Mouse (Mus musculus) heart, embryonic 13.5 days (tissue): ENCODE measurements around the gene Crtc1. TPM values are rescaled to one million over a fixed set of nuclear protein-coding genes. Genes with fewer than 3 reads are reported as not detected.

Experiments
- ATAC-seq: fragments of 200-750 bp; cut with Nextera tagmentation; 2 replicates; pipeline ENCODE4 v1.8.0; 2017; ENCODE audit warnings: moderate TSS enrichment; ENCODE audit not compliant: insufficient number of reproducible peaks, low FRiP score, low TSS enrichment; ENCODE audit errors: extremely low read depth
- H3K27ac ChIP-seq: fragments of 300-500 bp; sonication (generic); replicated peaks from 2 replicates; pipeline ENCODE4 v1.5.1; 2015; ENCODE audit warnings: moderate library complexity, mild to moderate bottlenecking, inconsistent platforms
- H3K27me3 ChIP-seq: fragments of 300-500 bp; sonication (generic); replicated peaks from 2 replicates; pipeline ENCODE4 v1.6.1; 2015; ENCODE audit warnings: mild to moderate bottlenecking, inconsistent platforms
- H3K36me3 ChIP-seq: fragments of 300-500 bp; sonication (generic); 2 replicates; pipeline ENCODE4 v1.6.1; 2015; ENCODE audit warnings: mild to moderate bottlenecking, inconsistent platforms
- H3K4me1 ChIP-seq: fragments of 300-500 bp; sonication (generic); 2 replicates; pipeline ENCODE4 v1.6.1; 2015; ENCODE audit warnings: inconsistent platforms
- H3K4me2 ChIP-seq: fragments of 300-500 bp; sonication (generic); 2 replicates; pipeline ENCODE4 v1.6.1; 2015; ENCODE audit warnings: inconsistent platforms, mild to moderate bottlenecking, moderate library complexity
- H3K4me3 ChIP-seq: fragments of 300-500 bp; sonication (generic); 2 replicates; pipeline ENCODE4 v1.5.1; 2015; ENCODE audit warnings: moderate library complexity, mild to moderate bottlenecking, inconsistent platforms
- H3K9ac ChIP-seq: fragments of 300-500 bp; sonication (generic); 2 replicates; pipeline ENCODE4 v1.6.1; 2015; ENCODE audit warnings: inconsistent platforms, mild to moderate bottlenecking, moderate library complexity
- H3K9me3 ChIP-seq: fragments of 300-500 bp; sonication (generic); 2 replicates; pipeline ENCODE4 v1.6.1; 2016; ENCODE audit warnings: inconsistent platforms
- WGBS: fragments of 180-500 bp; shearing (Covaris S2); methylation state at CpG from one replicate; pipeline ENCODE4 v1.1.7; 2015; ENCODE audit warnings: mixed read lengths; 5-methylcytosine and 5-hydroxymethylcytosine counted together
- polyA plus RNA-seq: library from polyadenylated mRNA; unstranded; fragments of >200 nt; fragmentation: Nextera tagmentation; extraction: Ambion mirVana; gene quantifications from 2 replicates; pipeline ENCODE4 v1.2.1, GENCODE M21; 2015

Crtc1 gene
- polyA plus RNA-seq, 1 experiment from 2014 or later: 12.4 TPM

DNA sequence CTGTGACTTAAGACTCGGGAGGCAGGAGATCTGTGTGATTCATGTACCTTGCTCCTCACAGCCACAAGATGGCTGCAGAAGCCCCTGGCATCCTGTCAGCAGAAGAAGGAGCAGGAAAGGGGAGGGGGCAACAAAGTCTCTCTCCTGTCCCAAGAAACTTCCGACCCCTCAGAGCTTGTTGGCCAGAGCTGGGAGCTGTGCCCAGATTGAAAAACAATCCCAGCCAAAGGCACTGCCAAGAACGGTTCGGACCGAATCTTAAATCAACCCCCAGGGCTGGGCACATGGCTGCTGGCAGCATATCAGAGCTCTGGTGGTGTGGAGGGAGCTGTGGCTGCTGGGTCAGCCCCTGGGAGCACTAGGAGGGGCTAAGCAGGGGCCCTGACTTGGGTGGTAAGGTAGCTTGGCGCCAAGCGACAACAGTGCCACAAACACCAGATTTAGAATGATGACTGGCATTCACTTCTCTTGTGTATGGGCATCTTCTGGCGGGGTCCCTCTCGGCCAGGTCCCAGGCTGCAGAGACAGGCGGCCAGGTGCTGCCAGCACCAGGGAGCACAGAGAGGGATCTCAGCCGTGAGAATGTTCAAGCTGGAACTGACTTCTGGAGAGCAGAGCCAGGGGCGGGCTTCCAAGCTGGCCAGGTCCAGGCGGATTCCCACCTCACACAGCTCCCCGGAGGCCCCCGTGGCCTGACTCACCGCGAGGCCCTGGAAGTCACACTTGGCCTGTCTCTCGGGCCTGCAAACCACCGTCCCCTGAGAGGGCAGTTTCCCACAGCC lies 8.5 kb upstream of the Crtc1 start:
- Histone ChIP-seq H3K27me3 (peaks cover 31% of the 10 kb centered on the region), H3K4me1 (peaks cover 32% of the 10 kb centered on the region), H3K27ac (peak overlapping the region; percentile 20), H3K4me3 (no peak overlapping the region), H3K36me3 (peaks cover 30% of the 10 kb centered on the region), H3K4me2 (no peak overlapping the region), H3K9me3 (no peaks in the 10 kb centered on the region), H3K9ac (0 out of 2 replicates have a peak overlapping the region, but pooled peaks have one; percentile 37)
- ATAC-seq: no peak
- 53% methylated on average over 19 of the region's 19 CpGs for WGBS

DNA sequence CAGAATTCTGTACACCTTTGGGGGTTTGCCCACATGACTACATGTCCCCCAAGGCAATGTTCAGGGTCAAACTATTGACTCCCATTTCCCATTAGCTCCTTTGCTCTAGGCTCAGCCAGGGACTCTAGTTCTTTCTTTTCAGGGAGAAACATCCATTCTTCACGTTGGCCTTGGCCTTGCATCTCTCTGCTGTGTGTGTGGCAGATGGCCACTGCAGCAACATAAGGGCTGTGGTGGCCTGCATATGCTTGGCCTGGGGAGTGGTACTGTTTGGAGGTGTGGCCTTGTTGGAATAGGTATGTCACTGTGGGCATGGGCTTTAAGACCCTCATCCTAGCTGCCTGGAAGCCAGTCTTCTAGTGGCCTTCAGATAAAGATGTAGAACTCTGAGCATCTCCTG lies 6.6 kb upstream of the Crtc1 start:
- H3K27ac ChIP-seq: no peak overlapping the region
- no peaks in the 10 kb centered on the region for H3K9me3 ChIP-seq
- WGBS: 72% methylated on average over 1 of the region's 1 CpGs
- peaks cover 17% of the 10 kb centered on the region; the same call in 1 of the 2 replicates for H3K27me3 ChIP-seq
- ATAC-seq: no peak
- no peak overlapping the region for H3K4me2 ChIP-seq
- H3K4me1 ChIP-seq: peaks cover 20% of the 10 kb centered on the region
- no peak overlapping the region for H3K4me3 ChIP-seq
- no peak overlapping the region for H3K9ac ChIP-seq
- H3K36me3 ChIP-seq: peaks cover 15% of the 10 kb centered on the region

DNA sequence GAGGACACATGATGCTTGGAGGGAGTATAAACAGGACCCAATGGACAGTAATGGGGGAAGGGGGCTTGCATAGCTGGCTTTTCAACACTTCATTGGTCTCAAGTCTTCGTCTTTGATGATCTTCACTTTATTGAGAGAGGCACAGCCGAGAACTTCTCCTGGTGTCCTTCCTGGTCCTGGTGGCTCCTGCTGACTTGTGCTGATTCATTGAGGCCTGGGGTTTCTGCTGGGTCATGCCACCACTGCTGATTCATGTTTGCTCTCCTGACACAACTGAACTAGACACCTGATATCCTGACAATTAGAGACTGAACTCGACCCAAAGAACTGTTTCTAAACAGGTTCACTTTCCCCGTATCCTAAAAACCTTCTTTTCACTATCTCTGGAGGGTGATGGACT lies 3.9 kb upstream of the Crtc1 start:
- Histone ChIP-seq H3K4me2 (no peak overlapping the region), H3K27ac (peak overlapping the region; percentile 53), H3K4me1 (peaks cover 20% of the 10 kb centered on the region), H3K9ac (no peak overlapping the region), H3K27me3 (peaks cover 16% of the 10 kb centered on the region; the same call in 1 of the 2 replicates), H3K36me3 (no peaks in the 10 kb centered on the region), H3K9me3 (no peaks in the 10 kb centered on the region), H3K4me3 (no peak overlapping the region)
- no peak for ATAC-seq
- WGBS: 64% methylated on average over 4 of the region's 4 CpGs

- H3K27ac ChIP-seq: no peak overlapping the region
- no peak for ATAC-seq
- 62% methylated on average over 3 of the region's 3 CpGs for WGBS
Measured at GRCm38 (mm10) chr8:70441565-70441964, 2.2 kb upstream of the Crtc1 start.

DNA sequence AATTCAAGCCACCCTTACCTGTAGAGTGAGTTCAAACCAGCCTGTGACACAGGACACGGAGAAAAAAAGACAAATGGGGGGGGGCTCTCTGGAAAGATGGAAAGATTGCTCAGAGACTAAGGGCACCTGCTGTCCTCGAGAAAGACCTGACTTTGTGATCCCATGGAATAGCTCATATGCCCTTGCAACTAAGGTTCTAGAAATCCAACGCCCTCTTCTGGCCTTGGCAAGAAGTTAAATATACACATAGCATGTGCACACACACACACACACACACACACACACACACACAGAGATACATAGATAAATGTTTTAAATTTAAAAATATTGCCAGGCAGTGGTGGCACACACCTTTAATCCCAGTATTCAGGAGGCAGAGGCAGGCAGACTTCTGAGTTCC lies 867 bp upstream of the Crtc1 start:
- peak overlapping the region; percentile 89 for H3K9ac ChIP-seq
- no peaks in the 10 kb centered on the region for H3K36me3 ChIP-seq
- peak overlapping the region; percentile 89 for H3K4me2 ChIP-seq
- peaks cover 16% of the 10 kb centered on the region for H3K4me1 ChIP-seq
- peak overlapping the region; percentile 76 for H3K4me3 ChIP-seq
- peak overlapping the region; percentile 71 for H3K27ac ChIP-seq
- no peaks in the 10 kb centered on the region for H3K9me3 ChIP-seq
- 39% methylated on average over 3 of the region's 3 CpGs for WGBS
- no peak for ATAC-seq
- 0 out of 2 replicates have a peak, but pooled peaks cover 5% of the 10 kb centered on the region for H3K27me3 ChIP-seq

More at GRCm38 (mm10) chr8:70441565-70441964, 2.2 kb upstream of the Crtc1 start:
- no peak overlapping the region for H3K9ac ChIP-seq
- peaks cover 10% of the 10 kb centered on the region; the same call in 1 of the 2 replicates for H3K27me3 ChIP-seq
- peaks cover 16% of the 10 kb centered on the region for H3K4me1 ChIP-seq
- no peak overlapping the region for H3K4me3 ChIP-seq
- no peak overlapping the region for H3K4me2 ChIP-seq
- H3K36me3 ChIP-seq: no peaks in the 10 kb centered on the region
- H3K9me3 ChIP-seq: no peaks in the 10 kb centered on the region

GRCm38 (mm10) chr8:70439848-70440179 lies 435 bp upstream of the Crtc1 start:
- H3K4me2 ChIP-seq: peak overlapping the region; percentile 89
- H3K27me3 ChIP-seq: 0 out of 2 replicates have a peak, but pooled peaks cover 5% of the 10 kb centered on the region
- no peaks in the 10 kb centered on the region for H3K36me3 ChIP-seq
- H3K4me1 ChIP-seq: peaks cover 16% of the 10 kb centered on the region
- peak overlapping the region; percentile 76 for H3K4me3 ChIP-seq
- peak overlapping the region; percentile 71 for H3K27ac ChIP-seq
- WGBS: 4% methylated on average over 7 of the region's 7 CpGs
- H3K9me3 ChIP-seq: no peaks in the 10 kb centered on the region
- no peak for ATAC-seq
- peak overlapping the region; percentile 89 for H3K9ac ChIP-seq

GRCm38 (mm10) chr8:70438423-70438822 lies 956 bp downstream of the Crtc1 start:
- Histone ChIP-seq H3K4me3 (peak overlapping the region; percentile 76), H3K9me3 (no peaks in the 10 kb centered on the region), H3K36me3 (no peaks in the 10 kb centered on the region), H3K4me1 (peaks cover 16% of the 10 kb centered on the region), H3K4me2 (peak overlapping the region; percentile 89), H3K27me3 (0 out of 2 replicates have a peak, but pooled peaks cover 5% of the 10 kb centered on the region), H3K9ac (peak overlapping the region; percentile 89), H3K27ac (no peak overlapping the region)
- 83% methylated on average over 2 of the region's 2 CpGs for WGBS
- no peak for ATAC-seq

GRCm38 (mm10) chr8:70435156-70435555 lies 4.2 kb downstream of the Crtc1 start:
- H3K4me1 ChIP-seq: peaks cover 15% of the 10 kb centered on the region
- H3K9ac ChIP-seq: no peak overlapping the region
- H3K36me3 ChIP-seq: no peaks in the 10 kb centered on the region
- no peaks in the 10 kb centered on the region for H3K27me3 ChIP-seq
- no peak overlapping the region for H3K4me2 ChIP-seq
- no peak overlapping the region for H3K4me3 ChIP-seq
- no peak overlapping the region for H3K27ac ChIP-seq
- 90% methylated on average over 5 of the region's 5 CpGs for WGBS
- no peaks in the 10 kb centered on the region for H3K9me3 ChIP-seq
- ATAC-seq: no peak

DNA sequence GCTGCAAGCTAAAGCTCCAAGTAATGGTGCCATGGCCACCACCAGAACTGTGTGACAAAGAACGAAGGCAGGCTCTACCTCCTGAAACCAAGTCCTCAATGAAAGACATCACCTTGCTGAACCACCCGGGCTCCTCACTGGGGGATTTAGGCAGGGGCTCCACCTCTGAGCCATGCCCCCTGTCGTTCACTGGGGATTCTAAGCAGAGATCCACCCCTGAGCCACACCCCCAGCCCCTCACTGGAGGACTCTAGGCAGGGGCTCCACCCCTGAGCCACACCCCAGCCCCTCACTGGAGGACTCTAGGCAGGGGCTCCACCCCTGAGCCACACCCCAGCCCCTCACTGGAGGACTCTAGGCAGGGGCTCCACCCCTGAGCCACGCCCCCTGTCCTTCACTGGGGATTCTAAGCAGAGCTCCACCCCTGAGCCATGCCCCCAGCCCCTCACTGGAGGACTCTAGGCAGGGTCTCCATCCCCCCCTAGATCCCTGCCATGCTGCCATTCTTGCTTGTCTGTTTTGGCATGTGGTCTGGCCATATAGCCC lies 6.3 kb downstream of the Crtc1 start:
- no peaks in the 10 kb centered on the region for H3K9me3 ChIP-seq
- H3K4me1 ChIP-seq: peaks cover 2% of the 10 kb centered on the region
- no peak overlapping the region for H3K9ac ChIP-seq
- no peaks in the 10 kb centered on the region for H3K27me3 ChIP-seq
- H3K27ac ChIP-seq: no peak overlapping the region
- no peak for ATAC-seq
- no peak overlapping the region for H3K4me3 ChIP-seq
- H3K36me3 ChIP-seq: no peaks in the 10 kb centered on the region
- 36% methylated on average over 4 of the region's 4 CpGs for WGBS
- no peak overlapping the region for H3K4me2 ChIP-seq

GRCm38 (mm10) chr8:70431213-70431612 lies 8.2 kb downstream of the Crtc1 start:
- H3K27me3 ChIP-seq: no peaks in the 10 kb centered on the region
- no peak overlapping the region for H3K9ac ChIP-seq
- no peaks in the 10 kb centered on the region for H3K9me3 ChIP-seq
- no peaks in the 10 kb centered on the region for H3K36me3 ChIP-seq
- H3K4me3 ChIP-seq: no peak overlapping the region
- no peak overlapping the region for H3K4me2 ChIP-seq
- peaks cover 3% of the 10 kb centered on the region for H3K4me1 ChIP-seq
- WGBS: 94% methylated on average over 4 of the region's 4 CpGs
- no peak for ATAC-seq
- H3K27ac ChIP-seq: no peak overlapping the region

DNA sequence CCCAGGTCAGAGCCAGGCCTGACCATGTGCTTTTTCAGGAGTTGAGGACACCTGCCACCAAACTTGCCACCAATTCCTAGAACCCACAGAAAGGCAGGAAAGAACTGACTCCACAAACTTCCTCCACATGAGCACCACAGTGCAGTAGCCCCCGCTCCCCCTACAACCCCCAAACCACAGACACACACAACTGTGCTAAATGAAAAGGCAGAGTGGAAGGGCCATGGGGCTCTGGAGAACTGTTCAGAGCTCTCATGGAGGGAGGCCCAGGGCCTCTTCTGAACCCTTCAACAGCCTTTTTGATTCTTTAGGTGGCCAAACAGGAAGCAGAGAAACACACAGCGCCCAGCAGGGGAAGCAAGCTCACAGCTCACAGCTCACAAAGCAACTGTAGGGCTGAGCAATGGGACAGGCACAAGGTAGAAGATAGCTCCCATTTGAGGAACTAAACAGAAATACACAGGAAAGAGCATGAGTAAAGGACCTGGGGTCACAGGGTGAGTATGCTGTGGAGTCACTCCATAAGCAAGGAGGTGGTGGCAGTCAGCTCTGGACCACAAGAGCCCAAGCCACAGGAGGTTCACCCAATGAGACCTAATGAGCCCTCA lies 13.0 kb downstream of the Crtc1 start:
- ATAC-seq: no peak
- Histone ChIP-seq H3K9ac (peak overlapping the region; percentile 44; the same call in 1 of the 2 replicates), H3K4me2 (no peak overlapping the region), H3K36me3 (no peaks in the 10 kb centered on the region), H3K4me3 (no peak overlapping the region), H3K9me3 (no peaks in the 10 kb centered on the region), H3K27me3 (no peaks in the 10 kb centered on the region), H3K27ac (no peak overlapping the region), H3K4me1 (peaks cover 14% of the 10 kb centered on the region)
- WGBS: 81% methylated on average over 2 of the region's 2 CpGs
